Mouse (Mus musculus): ENCODE results near the gene Serpina3i. TPM values are rescaled to one million over a fixed set of nuclear protein-coding genes. Genes with fewer than 3 reads are reported as not detected.

Gene Serpina3i
- polyA plus RNA-seq (2012; rRNA removed) = 0.08 and 0.12 TPM in 2 replicates

DNA sequence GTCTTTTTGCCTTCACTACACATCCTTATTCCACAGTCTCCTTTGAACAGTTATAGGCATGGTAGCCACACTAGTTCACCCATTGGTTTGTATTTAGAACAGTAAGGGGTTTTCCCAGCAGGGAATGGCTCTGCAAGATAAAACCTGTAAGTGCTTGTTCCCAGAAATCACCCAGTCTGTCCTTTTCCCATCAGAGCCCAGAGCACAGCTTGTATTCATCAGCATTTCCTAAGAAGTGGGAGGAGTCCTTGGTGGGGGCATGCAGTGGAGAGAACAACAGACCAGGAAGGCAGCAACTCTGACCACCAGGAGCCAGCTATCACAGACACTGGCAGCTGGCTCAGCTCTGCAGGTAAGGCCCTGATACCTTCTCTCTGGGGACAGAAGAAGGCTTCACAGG lies at the start of gene Serpina3i:
Gene Serpina3i (plus strand): TSS at position 260 of the 400 bp plus-strand sequence.

DNA sequence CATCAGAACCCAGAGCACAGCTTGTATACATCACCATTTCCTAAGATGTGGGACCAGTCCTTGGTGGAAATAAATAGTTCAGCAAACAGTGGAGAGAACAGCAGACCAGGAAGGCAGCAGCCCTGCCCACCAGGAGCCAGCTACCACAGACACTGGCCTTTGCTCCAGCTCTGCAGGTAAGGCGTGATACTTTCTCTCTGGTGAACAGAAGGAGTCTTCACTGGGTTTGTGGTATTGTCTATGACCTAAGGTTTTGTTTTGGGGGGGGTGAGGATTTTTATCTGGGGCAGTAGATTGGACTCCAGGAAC lies 48.5 kb upstream of the Serpina3i start, which contains the start of gene Serpina3f:
Gene Serpina3f (plus strand): TSS at position 100 of the 309 bp plus-strand sequence.

DNA sequence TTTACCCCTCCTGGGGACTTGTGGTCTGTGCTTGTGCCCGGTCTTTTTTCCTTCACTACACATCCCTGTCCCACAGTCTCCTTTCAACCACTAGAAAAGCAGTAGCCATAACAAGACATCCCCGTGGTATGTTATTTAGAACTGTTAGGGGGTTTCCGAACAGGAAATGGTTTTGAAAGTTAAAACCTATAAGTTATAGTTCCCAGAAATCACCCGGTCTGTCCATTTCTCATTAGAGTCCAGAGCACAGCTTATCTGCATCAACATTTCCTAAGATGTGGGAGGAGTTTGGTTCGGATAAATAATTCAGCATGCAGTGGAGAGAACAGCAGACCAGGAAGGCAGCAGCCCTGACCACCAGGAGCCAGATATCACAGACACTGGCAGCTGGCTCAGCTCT lies 27.0 kb upstream of the Serpina3i start, which contains the start of gene Serpina3g:
Gene Serpina3g (plus strand): TSS at position 331 of the 400 bp plus-strand sequence.

GRCm38 (mm10) chr12:104314253-104314652 lies 51.3 kb downstream of the Serpina3i start, which contains the start of gene Serpina3j:
Serpina3j (plus strand) TSS chr12:104314553.

Other genes with a start within 250 kb of the Serpina3i start
- not detected in 2 replicates for gene Serpina9, start 249.4 kb upstream of the Serpina3i start, polyA plus RNA-seq (2012; rRNA removed)
- 0.01 TPM in 2 replicates for gene Serpina12, start 218.7 kb upstream of the Serpina3i start, polyA plus RNA-seq (2012; rRNA removed)
- gene Serpina5, start 162.0 kb upstream of the Serpina3i start, polyA plus RNA-seq (2012; rRNA removed) = 0.10 and 0.15 TPM in 2 replicates
- gene Serpina3a, start 150.4 kb upstream of the Serpina3i start, polyA plus RNA-seq (2012; rRNA removed) = not detected in 2 replicates
- gene Serpina3b, start 135.1 kb upstream of the Serpina3i start, polyA plus RNA-seq (2012; rRNA removed) = 0.10 TPM in 2 replicates
- gene Serpina3c, start 109.3 kb upstream of the Serpina3i start, polyA plus RNA-seq (2012; rRNA removed) = 0.01 TPM in 1 of 2 replicates, not detected in the other
- gene Serpina3f, start 48.6 kb upstream of the Serpina3i start, polyA plus RNA-seq (2012; rRNA removed) = 0.12 and 0.14 TPM in 2 replicates
- gene Serpina3g, start 26.9 kb upstream of the Serpina3i start, polyA plus RNA-seq (2012; rRNA removed) = 1.4 and 1.5 TPM in 2 replicates
- not detected in 2 replicates for gene Serpina3j, start 51.4 kb downstream of the Serpina3i start, polyA plus RNA-seq (2012; rRNA removed)
- gene Serpina3k, start 75.4 kb downstream of the Serpina3i start, polyA plus RNA-seq (2012; rRNA removed) = not detected in 2 replicates
- 0.03 TPM in 2 replicates for gene Serpina3m, start 75.4 kb downstream of the Serpina3i start, polyA plus RNA-seq (2012; rRNA removed)
- gene Serpina3n, start 143.6 kb downstream of the Serpina3i start, polyA plus RNA-seq (2012; rRNA removed) = 0.30 and 0.35 TPM in 2 replicates
- 0.01 TPM in 1 of 2 replicates, not detected in the other for gene Gsc, start 210.2 kb downstream of the Serpina3i start, polyA plus RNA-seq (2012; rRNA removed)

Data from liver, embryonic 14 days (tissue).